Mouse (Mus musculus) cerebellum, adult 9-10 months (tissue): ENCODE results near the gene Prkca.
A peak's percentile ranks its signal among the peaks of the same experiment; 100 is the strongest.

Experiments
- DNase-seq: peaks from one replicate; pipeline ENCODE4 v3.0.0; 2022

The Prkca gene

DNA sequence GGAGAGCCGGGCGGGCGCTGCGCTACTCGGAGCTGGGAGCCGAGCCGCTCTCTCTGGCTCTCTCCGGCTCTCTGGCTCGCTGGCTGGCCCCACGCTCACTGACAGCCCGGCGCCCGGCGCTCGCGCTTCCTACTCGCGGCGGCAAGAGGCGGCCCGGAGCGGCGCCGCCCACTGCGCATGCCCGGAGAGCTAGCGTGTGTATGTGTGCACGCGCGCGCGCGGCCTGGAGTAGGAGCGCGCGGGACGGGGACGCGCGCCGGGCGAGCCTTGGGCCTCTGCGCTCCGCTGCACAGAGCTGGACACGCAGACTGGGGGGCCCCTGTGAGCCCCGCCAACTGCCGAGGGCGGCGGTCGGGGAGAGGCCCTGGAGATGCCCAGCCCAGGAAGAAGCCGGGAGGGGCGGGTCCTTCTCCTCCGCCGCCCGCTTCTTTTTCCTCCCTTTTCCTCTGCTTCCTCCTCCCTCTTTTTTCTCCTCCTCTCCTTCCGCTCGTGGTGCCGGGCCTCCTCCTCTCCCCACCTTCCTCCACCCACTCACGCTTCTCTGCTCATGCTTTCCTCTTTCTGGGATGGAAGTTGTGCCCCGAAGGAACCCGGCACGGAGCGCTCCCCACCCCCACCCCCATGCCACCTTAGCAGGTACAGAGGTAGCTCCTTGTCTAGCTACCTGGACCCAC, at the start of gene Prkca:
Prkca (minus strand) TSS at position 140 of the 674 bp plus-strand sequence.
- DNase-seq = peak; percentile 95

DNA sequence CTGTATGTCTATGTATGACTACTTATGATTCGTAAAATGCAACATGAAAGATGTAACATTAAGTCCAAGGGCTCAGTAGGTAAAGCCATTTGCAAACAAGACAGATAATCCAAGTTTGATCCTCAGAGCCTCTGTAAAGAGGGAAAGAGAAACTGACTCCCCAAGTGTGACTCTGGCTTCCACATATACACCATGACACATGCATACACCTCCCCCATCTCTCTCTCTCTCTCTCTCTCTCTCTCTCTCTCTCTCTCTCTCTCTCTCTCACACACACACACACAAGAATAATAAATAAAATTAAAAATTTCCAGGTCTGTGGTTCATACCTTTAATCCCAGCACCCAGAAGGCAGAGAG, 41.9 kb upstream of the Prkca start:
- no peak for DNase-seq

DNA sequence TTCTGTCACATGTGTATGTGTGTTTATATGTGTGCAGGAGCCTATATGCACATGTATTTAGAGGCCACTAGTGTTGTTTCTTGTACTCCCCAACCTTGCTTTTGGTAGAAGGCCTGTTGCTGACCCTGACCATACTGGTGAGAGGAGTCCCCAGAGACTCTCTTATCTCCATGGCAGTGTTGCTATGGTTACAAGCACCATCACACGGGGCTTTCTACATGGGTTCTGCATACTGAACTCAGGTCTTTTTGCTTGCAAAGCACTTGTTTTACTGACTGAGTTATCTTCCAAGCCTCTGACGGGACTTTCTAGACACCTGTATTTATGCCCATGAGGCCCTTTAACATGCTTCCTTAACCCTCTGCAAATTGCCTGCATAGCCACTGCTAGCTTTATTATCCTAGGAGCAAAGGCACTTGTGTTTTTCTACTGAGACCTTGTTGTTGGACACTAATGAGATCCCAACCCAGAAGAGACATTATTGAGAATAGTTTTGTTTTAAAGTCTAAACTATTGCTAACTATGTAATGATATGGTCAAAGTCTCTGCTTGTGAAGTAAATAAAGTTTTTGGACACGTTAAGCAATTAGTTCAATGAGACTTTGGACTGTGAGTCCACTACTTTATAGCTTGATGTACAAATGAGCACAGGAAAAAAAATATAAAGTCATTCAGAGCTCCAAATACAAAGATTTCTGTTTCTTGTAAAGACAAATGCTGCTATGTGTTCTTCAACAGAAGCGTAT, 41.4 kb upstream of the Prkca start:
- no peak for DNase-seq

DNA sequence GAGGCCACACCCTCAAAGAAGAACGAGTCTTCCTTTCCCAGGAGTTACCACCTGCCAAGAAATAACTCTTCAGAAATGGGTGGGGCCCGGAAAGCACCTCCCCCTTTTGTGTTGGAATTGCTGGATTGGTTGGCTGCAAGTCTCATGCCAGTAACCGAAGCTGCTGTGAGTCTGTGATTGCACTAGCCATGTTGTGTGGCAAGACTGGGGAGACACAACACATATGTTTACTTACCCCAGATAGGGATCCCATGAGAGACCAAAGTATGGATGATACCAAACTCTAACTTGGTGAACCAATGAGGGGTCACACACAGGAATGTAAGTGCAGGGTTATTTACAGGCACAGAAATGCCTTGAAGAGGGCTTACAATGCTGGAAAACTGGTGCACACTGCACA, 38.9 kb upstream of the Prkca start:
- DNase-seq = no peak

DNA sequence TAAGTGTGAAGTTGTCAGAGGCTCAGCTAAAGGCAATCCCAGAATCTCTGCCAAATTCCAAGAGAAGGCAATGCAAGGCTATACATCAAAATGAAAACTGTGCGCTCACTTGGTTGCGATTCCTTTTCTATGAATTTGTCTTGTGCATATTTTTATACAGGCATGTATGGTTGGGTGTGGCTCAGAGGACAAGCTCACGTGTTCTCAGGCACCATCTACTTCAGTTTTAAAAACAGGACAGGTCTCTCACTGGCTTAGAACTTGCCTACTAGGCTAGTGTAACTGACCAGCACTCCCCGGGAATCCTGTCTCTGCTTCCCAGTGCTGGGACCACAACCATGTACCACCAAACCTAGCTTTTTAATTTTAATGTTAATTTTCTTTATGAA, 34.6 kb upstream of the Prkca start:
- no peak for DNase-seq

DNA sequence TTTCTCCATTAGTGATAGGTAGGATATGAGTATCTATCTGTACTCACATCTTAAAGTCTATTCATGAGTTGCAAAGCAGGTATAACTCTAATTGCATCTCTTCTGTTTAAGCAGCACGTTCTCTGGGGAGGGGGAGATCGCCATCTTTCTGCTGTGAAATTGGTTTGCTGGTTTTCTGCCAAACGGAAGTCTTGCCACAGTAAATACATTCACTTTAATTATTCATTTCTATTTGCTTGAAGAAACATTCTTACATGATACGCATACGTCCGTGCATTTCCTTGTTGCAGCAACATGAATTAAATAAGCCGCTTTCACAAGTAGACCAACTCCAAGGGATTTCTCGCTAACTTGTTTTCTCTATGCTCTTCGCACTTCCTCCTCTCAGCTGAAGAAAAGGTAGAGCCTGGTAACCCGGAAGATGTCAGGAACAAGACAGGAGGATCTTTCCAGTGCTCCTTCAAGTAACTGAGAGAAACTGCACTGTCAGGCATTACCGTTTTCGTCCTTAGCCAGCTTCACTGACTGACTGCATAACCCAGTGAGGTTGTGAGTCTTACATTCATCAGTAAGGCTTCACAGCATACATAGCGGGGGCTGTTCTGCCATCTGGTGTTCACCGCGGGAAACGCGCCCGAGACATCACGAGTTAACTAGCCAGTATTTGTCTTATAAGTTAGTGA, 34.1 kb upstream of the Prkca start:
- peak; percentile 75 for DNase-seq

DNA sequence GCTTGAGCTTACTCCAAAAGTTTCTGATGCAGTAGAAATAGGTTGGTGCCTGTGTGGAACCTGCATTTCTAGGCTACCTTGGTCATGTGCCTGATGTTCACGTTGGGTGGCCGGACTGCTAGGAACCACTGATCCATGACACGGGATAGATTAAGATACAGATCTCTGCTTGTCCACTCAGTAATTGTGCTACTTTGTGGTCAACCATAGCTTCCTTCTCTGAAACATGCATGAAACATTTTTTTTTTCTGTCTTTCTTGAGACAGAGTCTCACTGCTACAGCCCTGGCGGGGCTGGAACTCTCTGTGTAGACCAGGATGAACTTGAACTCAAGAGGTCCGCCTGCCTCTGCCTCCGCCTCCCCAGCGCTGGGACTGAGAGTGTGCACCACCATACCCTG, 33.1 kb upstream of the Prkca start:
- no peak for DNase-seq

DNA sequence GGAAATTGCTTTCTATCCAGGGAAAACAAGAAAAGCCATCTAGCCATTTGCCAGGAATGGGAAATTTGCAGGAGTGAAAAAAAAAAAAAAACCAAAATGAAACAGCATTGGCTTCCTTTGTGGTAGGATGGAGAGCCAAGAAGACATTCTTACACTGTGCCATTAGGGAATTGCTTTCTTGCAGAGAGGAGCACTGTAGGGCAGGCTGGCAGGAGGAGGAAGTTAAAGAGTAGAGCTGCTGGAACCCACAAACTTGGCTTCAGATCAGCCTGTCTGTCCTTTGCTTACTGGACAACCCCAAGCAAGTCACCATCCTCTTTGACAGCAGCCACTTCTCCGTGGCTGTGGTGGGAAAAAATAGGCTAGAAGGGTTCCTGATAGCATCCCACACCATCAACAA, 23.3 kb upstream of the Prkca start:
- DNase-seq = no peak

DNA sequence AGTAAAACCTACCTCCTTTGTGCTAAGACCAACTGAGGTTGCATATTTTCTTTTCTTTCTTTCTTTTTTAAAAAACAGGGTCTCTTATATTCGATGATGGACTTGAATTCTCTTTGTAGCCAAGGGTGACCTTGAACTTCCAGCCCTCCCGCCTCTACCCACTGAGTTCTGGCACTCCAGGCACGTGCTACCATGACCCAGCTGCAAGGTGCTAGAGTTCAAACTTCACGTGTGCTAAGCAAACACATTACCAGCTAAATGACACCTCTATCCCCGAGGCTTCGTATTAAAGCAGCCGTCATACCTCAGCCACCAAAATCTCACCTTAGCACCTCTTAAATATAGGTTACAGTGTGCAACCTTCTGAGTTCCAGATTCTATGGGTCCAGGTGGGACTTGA, 21.9 kb upstream of the Prkca start:
- DNase-seq = no peak

DNA sequence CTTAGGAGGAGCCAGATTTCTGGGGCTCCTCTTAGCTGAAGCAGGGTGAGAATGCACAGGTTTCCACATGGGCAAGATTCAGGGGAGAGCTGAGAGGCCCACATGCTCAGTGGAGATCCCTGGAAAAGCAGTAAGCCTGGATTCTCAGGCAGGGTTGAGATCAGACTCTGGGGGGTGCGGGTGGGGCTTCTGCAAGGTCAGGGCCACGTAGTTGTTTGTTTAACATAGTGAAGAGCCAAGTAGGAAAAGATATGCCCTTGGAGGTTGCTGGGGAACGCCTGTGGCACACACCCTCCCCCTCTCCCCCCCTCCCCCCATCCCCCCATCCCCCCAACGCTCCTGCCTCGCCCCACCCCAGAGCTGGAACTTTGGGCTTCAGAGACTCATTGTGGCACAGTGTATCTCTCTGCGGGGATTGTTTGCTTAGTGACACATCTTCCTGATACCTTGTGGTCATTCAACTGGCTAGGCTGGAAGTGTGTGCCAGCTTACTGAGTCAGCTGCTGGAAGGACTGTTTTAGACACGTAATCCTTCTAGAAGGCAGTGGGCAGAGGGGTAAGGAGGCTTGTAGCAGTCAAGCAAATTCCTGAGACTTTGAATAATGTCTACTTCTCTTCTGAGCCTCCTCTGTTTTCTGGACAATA, 21.3 kb upstream of the Prkca start:
- DNase-seq = no peak

DNA sequence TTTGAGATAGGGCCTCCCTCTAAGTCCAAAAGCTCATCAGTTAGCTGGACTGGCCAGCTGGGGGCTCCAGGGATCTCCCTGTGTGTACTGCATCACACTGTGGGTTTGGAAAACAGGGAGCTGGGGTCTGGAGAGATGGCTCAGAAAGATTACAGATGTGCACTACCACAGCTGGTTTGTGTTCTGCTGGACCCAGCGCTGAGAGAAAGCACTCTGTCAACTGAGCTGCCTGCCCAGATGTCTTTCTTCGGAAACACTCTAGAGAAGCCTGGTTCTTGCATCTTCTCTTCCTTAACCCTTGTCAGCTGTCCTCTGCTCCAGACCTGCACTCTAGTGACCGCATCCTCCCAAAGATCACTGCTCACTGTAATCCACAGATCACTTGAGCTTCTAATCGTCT, 20.3 kb upstream of the Prkca start:
- DNase-seq = no peak

DNA sequence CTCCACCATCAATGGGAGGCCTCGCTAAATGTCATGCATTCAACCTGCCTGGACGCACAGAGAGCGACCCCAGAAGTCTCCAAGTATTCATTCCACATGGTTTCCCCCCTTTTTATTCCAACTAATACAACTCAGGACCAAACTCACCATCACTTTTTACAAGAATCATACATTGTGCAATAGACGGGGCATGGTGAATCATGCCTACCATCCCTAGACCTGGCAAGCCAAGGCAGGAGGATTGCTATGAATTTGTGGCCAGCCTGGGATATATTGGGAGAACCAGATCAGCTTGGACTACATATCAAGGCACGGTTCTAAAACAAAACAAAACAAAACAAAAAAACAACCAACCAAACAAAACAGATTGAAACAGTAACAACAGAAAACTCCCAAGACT, 19.2 kb upstream of the Prkca start:
- no peak for DNase-seq

DNA sequence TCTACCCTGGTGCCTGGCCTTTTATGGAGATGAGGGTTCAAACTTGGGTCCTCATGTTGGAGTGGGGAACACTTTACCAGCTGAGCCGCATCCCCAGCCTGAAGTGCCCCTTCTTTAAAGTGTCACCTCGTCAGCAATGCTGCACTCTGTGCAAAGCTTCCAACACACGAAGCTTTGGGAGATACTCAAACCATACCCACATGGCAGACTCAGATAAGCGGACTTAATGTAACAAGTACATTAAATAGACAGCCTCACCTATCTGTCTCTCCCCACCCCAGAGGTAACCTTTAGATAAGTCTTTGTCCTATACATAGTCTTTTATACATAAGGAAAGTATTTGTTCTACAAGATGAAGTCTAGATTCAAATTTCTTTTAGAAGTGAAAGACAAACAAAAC, 17.3 kb upstream of the Prkca start:
- no peak for DNase-seq

DNA sequence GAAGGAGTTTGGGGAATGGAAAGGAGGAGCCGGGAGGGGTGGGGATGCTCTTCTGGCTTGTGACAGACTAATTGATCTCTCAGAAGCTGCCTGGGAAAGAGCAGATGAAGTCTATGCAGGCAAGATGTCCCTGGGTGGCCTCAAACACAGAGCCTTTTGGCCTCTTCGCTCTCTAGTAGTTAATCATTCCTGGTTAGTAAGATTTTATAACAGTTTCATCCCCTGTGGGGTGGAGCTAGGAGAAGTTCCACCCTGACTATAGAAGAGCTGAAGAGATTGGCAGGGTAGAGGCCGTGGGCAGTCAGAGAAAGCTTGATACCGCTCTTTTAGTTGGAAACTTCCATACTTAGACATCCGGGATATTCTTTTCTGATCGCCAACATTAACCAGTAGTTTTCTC, 15.2 kb upstream of the Prkca start:
- no peak for DNase-seq

DNA sequence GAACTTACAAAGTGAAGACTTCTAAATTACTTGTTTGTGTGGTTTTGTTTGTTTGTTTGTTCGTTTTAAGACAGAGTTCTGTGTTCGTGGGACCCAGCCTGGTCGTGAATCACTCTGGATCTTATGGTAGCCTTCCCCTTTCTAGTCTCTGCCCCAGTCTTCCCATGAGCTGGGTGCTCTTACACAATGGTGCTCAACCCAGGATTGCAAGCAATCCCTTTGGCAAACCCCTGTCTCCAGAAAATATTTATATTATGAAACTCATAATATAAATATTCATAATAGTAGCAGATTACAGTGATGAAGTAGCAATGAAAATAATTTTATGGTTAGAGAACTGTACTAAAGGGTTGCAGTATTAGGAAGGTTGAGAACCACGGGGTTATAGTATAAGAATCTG, 12.3 kb upstream of the Prkca start:
- no peak for DNase-seq

DNA sequence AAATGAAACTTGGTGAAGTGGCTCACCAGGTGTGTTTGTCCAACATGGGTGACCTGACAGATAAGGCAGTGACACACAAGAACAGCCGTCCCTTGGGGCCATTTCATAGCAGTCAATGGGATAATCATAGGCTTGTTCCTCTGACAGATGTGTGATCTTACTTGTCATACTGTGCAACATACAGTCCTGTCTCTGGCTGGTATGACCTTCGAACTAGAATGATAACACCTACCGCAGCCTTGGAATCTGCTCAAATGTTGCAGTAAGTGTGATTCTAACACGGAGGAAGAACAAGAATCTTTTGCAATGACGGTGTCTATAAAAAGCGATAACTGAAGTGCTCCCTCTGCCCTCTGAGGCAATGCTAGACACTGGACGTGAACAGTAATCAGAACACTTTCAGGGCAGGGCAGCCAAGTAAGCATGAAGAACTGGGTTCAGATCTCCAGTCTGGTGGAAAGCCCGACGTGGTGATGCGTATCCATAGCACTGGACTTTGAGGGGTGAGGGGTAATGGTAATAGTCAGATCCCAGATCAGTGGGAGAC, 9.2 kb upstream of the Prkca start:
- DNase-seq = no peak

DNA sequence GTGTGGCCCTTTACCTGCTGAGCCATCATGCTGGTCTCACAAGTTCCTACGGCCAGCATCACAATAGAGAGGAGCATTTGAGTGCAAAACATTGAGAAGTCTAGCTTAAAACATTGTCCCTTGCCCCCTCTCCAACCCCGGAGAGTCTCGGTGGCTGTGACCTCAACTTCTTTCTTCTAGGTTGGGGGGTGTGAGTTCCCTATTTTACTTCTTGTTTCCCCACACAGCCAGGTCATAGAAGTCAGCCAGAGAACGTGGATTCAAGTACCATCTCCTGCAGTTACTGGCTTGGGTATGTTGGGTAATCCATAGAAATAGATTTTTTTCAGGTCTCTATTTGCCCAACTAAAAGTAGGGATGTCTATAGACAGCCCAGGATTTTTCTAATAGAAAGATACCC, 7.1 kb upstream of the Prkca start:
- no peak for DNase-seq

DNA sequence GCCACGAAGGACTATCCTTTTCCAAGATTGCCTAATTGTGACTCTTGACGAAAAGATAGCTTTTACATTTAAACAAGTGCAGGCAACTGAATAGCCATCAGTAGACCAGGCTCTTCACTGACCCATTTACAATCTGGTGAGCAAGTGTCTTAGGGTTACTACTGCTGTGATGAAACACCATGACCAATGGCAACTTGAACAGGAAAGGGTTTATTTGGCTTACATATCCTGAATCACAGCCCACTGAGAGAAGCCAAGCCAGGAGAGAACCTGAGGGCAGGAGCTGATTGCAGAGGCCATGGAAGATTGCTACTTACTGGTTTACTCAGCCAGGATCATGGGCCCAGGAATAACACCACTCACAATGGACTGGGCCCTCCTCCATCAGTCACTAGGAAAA, 1.6 kb upstream of the Prkca start:
- DNase-seq = no peak

DNA sequence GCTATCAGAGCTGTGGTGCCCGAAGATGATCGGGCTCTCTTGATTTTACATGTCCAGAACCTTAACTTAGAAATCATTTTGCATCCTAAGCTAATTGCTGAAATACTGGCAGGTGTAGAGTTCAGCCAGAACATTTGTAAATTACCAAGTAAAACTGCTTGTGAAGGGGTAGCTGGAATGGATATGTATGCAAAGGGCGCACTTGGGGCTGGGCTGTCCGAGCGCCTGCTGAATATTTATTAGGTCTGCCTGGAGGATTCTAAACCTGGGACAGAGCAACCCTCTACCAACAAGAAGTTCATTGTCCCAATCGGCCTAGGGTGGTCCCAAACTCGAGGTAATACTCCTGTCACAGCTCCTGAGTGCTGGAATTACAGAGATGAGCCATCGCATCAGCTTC, 1.0 kb upstream of the Prkca start:
- peak; percentile 33 for DNase-seq

DNA sequence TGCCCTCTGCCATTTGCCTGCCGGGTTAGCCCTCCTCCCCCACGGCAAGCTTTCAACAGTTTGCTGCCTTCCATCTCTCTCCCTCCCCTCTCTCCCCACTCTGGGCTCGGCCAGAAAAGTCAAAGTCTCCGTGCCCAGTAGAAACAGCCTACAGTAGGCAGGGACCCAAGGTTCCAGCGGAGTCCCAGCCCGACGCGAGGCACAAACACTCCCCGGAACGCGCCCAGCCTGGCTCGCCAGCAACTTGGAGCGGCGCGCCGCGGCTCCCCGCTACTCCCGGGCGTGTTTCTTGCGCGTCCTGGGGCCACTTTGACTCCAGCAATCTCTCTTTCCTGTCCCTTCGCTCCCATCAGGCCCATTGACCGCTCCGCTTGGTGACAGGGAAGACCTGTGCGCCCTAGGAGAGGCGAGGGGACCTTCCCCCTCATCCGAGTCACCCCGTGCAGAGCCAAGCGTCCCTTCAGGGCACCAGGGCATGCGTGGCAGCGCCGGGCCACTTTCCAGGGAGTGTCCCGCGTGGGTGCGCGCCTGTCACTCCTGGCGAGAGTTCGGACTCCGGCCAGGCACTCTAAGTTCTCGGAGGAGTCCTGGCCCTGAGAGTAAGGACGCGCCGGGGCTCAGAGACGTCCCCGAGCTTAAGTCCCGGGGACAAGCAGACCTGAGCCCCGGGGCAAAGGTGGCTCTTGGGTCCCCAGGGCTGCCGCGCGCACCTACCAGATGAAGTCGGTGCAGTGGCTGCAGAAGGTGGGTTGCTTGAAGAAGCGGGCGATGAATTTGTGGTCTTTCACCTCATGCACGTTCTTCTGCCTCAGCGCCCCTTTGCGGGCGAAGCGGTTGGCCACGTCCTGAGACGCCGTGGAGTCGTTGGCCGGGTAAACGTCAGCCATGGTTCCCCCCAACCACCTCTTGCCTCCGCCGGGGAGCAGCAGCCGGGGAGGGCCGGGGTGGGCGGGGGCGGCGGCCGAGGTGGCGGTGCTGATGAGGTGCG, 653 bp downstream of the Prkca start, which contains the start of gene Apoh:
Apoh (plus strand) TSS at position 574 of the 988 bp plus-strand sequence.
- peak; percentile 42 for DNase-seq

DNA sequence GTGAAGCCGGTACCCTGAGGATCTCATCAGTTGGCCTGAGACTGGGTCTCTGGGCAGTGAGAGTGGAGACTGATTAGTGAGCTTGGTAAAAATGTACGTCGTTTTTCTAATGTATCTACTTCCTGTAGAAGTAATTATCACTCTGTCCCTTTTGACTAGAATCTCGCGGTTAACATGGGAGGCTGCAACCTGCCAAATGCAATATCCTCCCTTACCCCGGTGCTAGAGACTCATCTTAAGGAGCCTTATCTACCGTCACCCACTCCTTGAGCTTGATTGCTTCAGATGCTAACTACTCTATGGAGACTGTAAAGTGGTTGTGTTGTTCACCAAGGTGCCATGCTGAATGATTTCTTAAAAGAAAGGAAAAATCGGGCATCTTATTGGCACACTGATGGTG, 1.9 kb downstream of the Prkca start:
- DNase-seq = no peak

DNA sequence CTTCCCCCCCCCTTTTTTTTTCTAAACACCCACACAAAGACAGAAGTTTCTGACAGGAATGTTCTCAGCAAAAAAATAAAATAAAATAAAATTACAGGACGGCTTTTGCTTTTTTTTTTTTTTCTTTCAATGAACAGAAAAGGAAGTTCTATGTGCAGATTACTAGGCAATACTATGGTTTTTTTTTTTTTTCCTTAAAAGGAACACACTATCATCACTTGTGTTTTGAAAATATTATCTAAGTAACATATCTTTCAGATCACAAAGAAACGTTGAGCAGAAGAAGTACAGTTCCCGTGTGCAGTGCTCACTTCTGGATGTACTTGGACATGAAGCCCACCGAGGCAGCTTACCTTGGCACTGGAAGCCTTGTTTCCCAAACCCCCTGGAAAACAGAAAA, 3.4 kb downstream of the Prkca start:
- DNase-seq = no peak
